Mouse (Mus musculus): ENCODE results near the gene Lias. TPM values are rescaled to one million over a fixed set of nuclear protein-coding genes. Genes with fewer than 3 reads are reported as not detected.

Gene Lias
- polyA plus RNA-seq, 1 experiment from 2014 or later = 61.1 TPM

DNA sequence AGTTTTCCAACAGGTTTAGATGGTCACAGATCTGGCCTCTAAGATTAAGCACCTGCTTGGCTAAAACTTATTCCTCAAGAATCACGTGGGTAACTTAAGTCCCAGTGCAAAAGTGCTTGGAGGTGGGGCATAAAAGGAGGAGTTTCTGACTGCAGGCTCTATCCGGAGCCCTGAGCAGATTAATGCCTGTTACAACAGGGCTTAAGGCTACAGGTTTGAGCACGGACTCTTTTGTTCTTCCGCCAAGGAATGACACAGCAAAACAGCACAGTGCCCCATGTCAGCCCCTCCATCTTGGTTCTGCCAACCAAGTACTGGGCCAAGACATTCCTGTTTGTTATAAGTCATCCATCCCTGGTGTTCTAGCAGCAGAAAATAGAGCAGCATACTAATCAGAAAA, 37.0 kb downstream of the Lias start:
- Histone ChIP-seq H3K9ac (replicated peaks) (no peak overlapping the region), H3K9me3 (replicated peaks) (no peaks in the 10 kb centered on the region), H3K27me3 (replicated peaks) (no peaks in the 10 kb centered on the region), H3K4me2 (no peak overlapping the region), H3K36me3 (peaks cover 32% of the 10 kb centered on the region), H3K4me3 (replicated peaks) (no peak overlapping the region), H3K4me1 (peaks cover 22% of the 10 kb centered on the region), H3K27ac (replicated peaks) (no peak overlapping the region)
- 55% methylated on average over 4 of the region's 4 CpGs for WGBS
- no peak for ATAC-seq (ENCODE audit: low FRiP score)

DNA sequence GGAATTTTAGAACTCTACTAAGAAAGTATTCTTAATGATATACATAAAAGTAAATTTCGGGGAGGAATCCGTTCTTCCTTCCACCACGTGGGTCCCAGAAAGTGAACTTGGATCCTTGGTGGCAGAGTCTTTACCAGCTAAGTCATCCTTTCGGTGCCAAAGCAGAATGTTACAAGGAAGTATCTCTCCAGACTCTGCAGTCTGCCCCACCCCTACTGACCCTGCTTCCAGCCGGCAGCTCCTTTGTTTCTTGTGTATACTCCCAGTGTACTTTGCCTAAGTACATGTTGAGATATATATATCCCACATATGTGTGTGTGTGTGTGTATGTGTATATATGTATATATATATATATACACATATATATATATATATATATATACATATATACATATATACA, 38.1 kb downstream of the Lias start:
- no peaks in the 10 kb centered on the region for H3K27me3 ChIP-seq (replicated peaks)
- H3K9ac ChIP-seq (replicated peaks) = no peak overlapping the region
- H3K36me3 ChIP-seq = peaks cover 23% of the 10 kb centered on the region
- H3K4me2 ChIP-seq = no peak overlapping the region
- WGBS = 93% methylated on average over 5 of the region's 5 CpGs
- H3K4me3 ChIP-seq (replicated peaks) = no peak overlapping the region
- no peak overlapping the region for H3K27ac ChIP-seq (replicated peaks)
- ATAC-seq (ENCODE audit: low FRiP score) = no peak
- H3K9me3 ChIP-seq (replicated peaks) = no peaks in the 10 kb centered on the region
- peaks cover 32% of the 10 kb centered on the region for H3K4me1 ChIP-seq

DNA sequence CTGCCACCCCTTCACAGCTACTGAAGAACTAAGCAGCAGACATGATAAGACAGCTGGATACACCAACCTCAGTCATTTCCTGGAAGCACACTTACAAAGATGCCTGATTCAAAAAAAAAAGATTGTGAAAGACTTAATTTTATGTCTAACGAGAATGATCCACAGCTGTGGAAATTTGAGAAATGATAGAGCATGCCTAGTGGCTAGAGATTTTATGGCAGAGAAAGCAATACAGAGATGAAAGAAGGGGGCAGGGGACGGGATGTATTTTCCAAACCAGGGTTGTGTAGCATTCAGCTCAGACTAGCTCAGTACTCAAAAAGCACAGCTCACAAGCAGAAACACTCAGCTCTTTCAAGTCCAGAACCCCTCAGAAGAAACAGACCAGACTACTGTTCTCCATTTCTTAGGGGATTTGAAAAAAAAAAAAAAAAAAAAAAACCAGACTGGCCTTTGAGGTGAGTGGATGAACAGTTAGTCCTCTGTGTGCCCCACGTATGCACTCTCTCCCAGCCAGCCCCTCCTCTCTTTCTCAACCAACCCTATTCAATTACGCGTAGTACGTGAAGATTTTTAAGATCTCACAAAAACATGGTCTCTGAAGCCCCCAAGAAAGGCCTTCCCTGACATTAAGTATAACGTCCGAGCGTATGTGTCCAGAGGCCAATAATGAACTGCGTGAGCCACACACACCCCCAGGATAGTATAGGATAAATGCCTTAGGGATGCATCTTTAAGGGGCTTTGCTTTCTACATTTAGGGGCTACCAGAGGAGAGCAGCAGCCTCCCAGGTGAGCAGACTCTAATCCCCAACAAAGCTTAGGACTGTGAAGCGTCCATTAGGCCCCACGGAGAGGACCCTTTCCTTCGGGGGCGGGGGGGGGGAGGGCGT, 43.4 kb downstream of the Lias start:
- Histone ChIP-seq H3K27me3 (replicated peaks) (no peaks in the 10 kb centered on the region), H3K4me3 (replicated peaks) (peak overlapping the region; percentile 69), H3K4me1 (peaks cover 40% of the 10 kb centered on the region), H3K4me2 (peak overlapping the region; percentile 86), H3K36me3 (no peaks in the 10 kb centered on the region), H3K27ac (replicated peaks) (peak overlapping the region; percentile 90), H3K9ac (replicated peaks) (peak overlapping the region; percentile 89), H3K9me3 (replicated peaks) (no peaks in the 10 kb centered on the region)
- 2% methylated on average over 15 of the region's 15 CpGs for WGBS
- ATAC-seq (ENCODE audit: low FRiP score) = peak; percentile 36

DNA sequence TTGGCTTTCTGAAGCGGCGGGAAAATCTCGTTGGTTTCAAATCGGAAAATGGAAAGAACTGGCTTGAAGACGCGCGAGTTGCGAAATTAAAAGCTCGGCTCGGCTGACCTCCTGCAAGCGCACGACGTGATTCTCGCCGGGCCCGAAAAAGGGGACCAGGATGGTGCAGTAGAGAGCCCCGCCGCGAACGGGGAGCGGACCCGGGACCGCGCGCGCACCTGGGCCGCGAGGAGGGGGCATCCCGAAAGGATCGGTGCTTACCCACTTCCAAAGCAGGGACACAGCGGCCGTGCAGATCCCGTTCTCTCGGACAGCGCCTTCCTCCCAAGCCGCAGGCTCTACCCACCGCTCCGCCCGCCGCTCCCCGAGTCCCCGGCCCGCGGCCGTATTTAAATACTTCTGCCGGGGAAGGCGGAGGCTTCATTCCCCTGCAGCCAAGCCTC, 44.1 kb downstream of the Lias start:
- Histone ChIP-seq H3K4me3 (replicated peaks) (peak overlapping the region; percentile 69), H3K9ac (replicated peaks) (peak overlapping the region; percentile 89)
- peak; percentile 69 for ATAC-seq (ENCODE audit: low FRiP score)

DNA sequence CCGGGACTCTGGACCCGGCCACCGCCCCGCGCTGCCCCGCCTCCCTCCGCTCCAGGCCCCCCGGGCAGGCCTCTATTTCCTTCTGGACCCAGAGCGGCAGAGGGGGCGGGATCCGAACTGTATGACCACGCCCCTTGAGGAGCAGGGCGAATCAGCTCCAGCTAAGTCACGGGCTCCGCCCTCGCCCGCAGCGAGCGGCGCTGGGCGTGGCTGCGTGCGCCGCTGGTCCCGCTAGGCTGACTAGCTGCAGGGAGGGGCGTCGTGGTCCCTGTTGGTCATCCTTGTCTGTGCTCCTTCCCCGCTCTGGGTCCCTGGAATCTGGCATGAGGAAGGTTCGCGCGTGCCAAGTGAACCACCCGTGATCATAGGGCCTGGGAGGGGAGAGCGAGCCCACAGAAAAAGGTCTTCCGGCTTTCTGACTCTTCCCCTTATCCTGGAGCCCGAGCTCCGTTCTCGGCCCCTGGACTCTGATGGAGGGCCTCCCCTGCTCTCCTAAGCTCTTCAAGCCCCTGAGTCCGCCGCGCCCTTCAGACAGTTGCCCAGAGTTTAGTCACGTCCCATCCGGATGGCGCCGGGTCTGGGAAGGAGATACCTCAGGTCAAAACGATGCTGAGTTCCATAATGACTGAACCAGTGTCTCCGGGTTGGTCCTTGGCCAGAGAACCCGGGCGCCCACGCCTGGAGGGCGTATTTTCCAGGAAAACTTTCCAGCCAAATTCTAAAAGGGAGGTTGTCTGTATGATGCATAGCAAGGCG, 44.7 kb downstream of the Lias start, which contains the start of gene Ugdh:
Ugdh (minus strand) TSS at position 144 of the 756 bp plus-strand sequence.
- Histone ChIP-seq H3K4me1 (peaks cover 30% of the 10 kb centered on the region), H3K9me3 (replicated peaks) (no peaks in the 10 kb centered on the region), H3K36me3 (no peaks in the 10 kb centered on the region), H3K27ac (replicated peaks) (peak within 1 kb of the TSS; percentile 90), H3K9ac (replicated peaks) (peak within 1 kb of the TSS; percentile 89), H3K27me3 (replicated peaks) (no peaks in the 10 kb centered on the region), H3K4me2 (peak within 1 kb of the TSS; percentile 86), H3K4me3 (replicated peaks) (peak within 1 kb of the TSS; percentile 69)
- ATAC-seq (ENCODE audit: low FRiP score) = peak; percentile 98
- WGBS = under 1% methylated on average over 51 of the region's 51 CpGs

More for the DNA sequence above, 44.1 kb downstream of the Lias start:
- H3K4me2 ChIP-seq = peak overlapping the region; percentile 86
- WGBS = under 1% methylated on average over 41 of the region's 47 CpGs
- H3K9me3 ChIP-seq (replicated peaks) = no peaks in the 10 kb centered on the region
- peaks cover 36% of the 10 kb centered on the region for H3K4me1 ChIP-seq
- H3K27ac ChIP-seq (replicated peaks) = peak overlapping the region; percentile 90
- no peaks in the 10 kb centered on the region for H3K36me3 ChIP-seq
- no peaks in the 10 kb centered on the region for H3K27me3 ChIP-seq (replicated peaks)

DNA sequence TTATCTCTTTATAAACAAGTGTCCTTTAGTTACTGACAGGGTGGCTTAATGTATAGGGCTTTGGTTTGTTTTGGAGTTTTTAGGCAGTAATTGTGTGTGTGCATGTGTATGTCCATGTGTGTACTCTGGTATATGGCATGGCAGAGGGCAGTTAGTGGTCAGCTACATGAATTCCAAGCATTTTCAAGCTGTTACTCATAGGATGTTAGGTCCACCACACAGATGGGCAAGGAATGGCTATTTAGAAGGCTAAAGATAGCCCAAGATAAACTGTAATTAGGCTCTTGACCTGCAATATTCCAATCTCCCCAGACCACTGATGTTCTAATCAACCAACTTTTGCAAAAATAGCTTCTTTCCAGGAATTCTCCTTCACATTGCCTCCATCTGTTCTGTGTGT, 46.7 kb downstream of the Lias start:
- no peak overlapping the region for H3K4me3 ChIP-seq (replicated peaks)
- no peak overlapping the region for H3K9ac ChIP-seq (replicated peaks)
- no peak overlapping the region for H3K27ac ChIP-seq (replicated peaks)
- H3K9me3 ChIP-seq (replicated peaks) = no peaks in the 10 kb centered on the region
- peaks cover 20% of the 10 kb centered on the region for H3K4me1 ChIP-seq
- H3K27me3 ChIP-seq (replicated peaks) = no peaks in the 10 kb centered on the region
- H3K36me3 ChIP-seq = 0 out of 2 replicates have a peak, but pooled peaks cover 2% of the 10 kb centered on the region
- no peak for ATAC-seq (ENCODE audit: low FRiP score)
- no peak overlapping the region for H3K4me2 ChIP-seq

DNA sequence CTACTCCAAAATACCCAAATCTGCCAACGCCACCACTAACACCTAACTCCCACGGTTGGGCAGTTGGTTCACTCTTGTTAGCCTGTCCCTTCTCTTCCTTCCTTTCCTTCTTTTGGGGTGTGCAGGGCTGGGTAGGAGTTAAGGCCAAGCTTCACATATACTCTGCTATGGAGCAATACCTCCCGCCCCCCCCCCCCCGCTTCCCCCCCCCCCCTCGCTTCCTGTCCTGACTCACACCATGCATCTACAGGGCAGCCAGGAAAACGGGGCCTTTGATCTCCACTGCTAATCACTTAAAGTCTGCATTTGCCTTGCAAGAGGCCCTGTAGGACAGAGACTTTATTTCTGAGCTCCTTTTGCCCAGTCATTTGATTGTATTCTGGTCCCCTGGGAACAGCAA, 53.7 kb downstream of the Lias start:
- no peak for ATAC-seq (ENCODE audit: low FRiP score)
- Histone ChIP-seq H3K9me3 (replicated peaks) (no peaks in the 10 kb centered on the region), H3K4me1 (no peaks in the 10 kb centered on the region), H3K4me2 (no peak overlapping the region), H3K27ac (replicated peaks) (no peak overlapping the region), H3K27me3 (replicated peaks) (no peaks in the 10 kb centered on the region), H3K36me3 (peaks cover 23% of the 10 kb centered on the region), H3K4me3 (replicated peaks) (no peak overlapping the region), H3K9ac (replicated peaks) (no peak overlapping the region)
- WGBS = 84% methylated on average over 2 of the region's 6 CpGs

DNA sequence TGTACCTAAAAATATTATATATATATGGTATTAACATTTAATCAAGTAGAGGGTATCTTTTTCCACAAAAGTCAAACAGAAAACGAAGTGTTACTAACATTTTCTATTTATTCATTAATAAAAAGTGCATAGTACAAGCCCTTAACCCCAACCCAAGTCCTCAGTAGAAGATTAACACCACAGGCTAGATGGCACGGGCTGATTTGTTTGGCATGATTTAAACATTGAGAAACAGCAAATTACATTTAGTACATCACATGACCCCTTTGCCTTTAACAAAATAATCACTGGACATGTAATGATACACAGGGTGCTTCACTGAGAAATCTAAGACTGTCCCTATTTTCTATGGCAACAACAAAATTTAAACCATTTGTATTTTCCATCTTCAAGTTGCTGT, 55.5 kb downstream of the Lias start:
- Histone ChIP-seq H3K9me3 (replicated peaks) (no peaks in the 10 kb centered on the region), H3K27ac (replicated peaks) (no peak overlapping the region), H3K4me3 (replicated peaks) (no peak overlapping the region), H3K27me3 (replicated peaks) (no peaks in the 10 kb centered on the region), H3K36me3 (peaks cover 36% of the 10 kb centered on the region), H3K4me2 (no peak overlapping the region), H3K9ac (replicated peaks) (no peak overlapping the region), H3K4me1 (no peaks in the 10 kb centered on the region)
- ATAC-seq (ENCODE audit: low FRiP score) = no peak
- WGBS = 78% methylated on average over 2 of the region's 2 CpGs

DNA sequence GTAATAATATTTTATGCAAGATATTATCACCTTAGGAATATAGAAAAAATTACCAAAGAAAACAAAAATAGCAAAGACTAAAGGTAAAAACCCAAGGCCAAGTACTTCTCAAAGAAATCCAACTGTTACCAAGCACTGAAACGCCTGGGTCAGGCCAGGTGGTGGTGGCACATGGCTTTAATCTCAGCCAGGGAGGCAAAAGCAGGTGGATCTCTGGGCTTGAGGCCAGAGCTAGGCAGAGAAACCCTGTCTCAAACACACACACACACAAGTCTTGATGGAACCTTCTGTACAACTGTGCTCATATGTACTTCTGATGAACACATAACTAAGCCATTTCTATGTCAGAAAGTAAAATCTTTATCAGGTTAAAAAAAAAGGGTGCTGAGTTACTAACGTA, 56.5 kb downstream of the Lias start:
- peaks cover 40% of the 10 kb centered on the region for H3K36me3 ChIP-seq
- no peaks in the 10 kb centered on the region for H3K27me3 ChIP-seq (replicated peaks)
- no peak overlapping the region for H3K4me3 ChIP-seq (replicated peaks)
- no peaks in the 10 kb centered on the region for H3K4me1 ChIP-seq
- H3K9me3 ChIP-seq (replicated peaks) = no peaks in the 10 kb centered on the region
- H3K4me2 ChIP-seq = no peak overlapping the region
- no peak overlapping the region for H3K27ac ChIP-seq (replicated peaks)
- H3K9ac ChIP-seq (replicated peaks) = no peak overlapping the region
- 88% methylated on average over 2 of the region's 2 CpGs for WGBS
- no peak for ATAC-seq (ENCODE audit: low FRiP score)

DNA sequence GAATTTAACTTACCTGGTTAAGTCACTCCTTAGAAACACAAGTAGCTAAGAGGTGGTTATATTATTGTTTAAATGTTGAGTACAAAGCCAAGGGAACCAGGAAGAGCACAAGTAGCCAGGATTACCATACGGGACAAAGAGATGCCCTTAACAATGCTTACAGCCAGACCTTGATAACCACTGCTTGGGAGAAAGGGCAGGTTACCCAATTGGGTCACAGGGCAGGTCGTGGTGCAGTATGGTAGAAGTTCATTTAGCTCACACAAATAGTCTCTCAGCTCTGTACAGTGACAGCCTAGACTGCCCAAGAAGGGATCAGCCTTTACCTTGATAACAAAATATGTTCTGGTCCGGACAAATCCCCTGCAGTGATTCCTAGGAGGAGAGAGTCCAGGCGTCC, 57.6 kb downstream of the Lias start:
- Histone ChIP-seq H3K4me2 (no peak overlapping the region), H3K9ac (replicated peaks) (no peak overlapping the region), H3K9me3 (replicated peaks) (no peaks in the 10 kb centered on the region), H3K4me1 (no peaks in the 10 kb centered on the region), H3K36me3 (peaks cover 39% of the 10 kb centered on the region), H3K27me3 (replicated peaks) (no peaks in the 10 kb centered on the region), H3K4me3 (replicated peaks) (no peak overlapping the region), H3K27ac (replicated peaks) (no peak overlapping the region)
- WGBS = 87% methylated on average over 4 of the region's 4 CpGs
- no peak for ATAC-seq (ENCODE audit: low FRiP score)

DNA sequence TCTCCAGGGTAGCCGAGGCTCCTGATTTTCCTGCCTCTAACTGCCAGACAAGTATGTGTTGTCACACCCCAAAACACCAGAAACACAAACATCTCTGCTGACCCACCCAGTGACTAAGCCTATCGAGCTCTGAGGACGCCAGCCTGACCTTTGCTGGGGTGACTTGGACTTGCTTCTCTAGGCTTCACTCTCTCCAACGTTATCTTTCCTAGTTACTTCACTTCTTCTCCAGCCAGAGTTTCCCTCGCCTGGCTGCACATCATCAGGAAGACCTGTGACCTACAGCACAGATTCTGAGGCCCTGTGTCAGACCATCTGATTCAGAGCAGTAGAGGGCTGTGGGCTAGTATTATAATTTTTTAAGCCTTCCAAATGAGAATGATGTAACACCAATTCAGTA, 63.5 kb downstream of the Lias start:
- 80% methylated on average over 5 of the region's 5 CpGs for WGBS
- H3K9me3 ChIP-seq (replicated peaks) = no peaks in the 10 kb centered on the region
- no peak overlapping the region for H3K4me3 ChIP-seq (replicated peaks)
- no peak overlapping the region for H3K4me2 ChIP-seq
- peaks cover 43% of the 10 kb centered on the region for H3K36me3 ChIP-seq
- no peak overlapping the region for H3K27ac ChIP-seq (replicated peaks)
- H3K9ac ChIP-seq (replicated peaks) = no peak overlapping the region
- no peaks in the 10 kb centered on the region for H3K27me3 ChIP-seq (replicated peaks)
- no peak for ATAC-seq (ENCODE audit: low FRiP score)
- no peaks in the 10 kb centered on the region for H3K4me1 ChIP-seq

Measured in neural tube, embryonic 15.5 days (tissue).